Mouse (Mus musculus) forebrain, embryonic 13.5 days (tissue): Measurements from ENCODE around the gene Nedd8. TPM values are rescaled to one million over a fixed set of nuclear protein-coding genes. Genes with fewer than 3 reads are reported as not detected.

ENCODE experiments used
- ATAC-seq: fragments of 200-750 bp; cut with Nextera tagmentation; 2 replicates; pipeline ENCODE4 v1.8.0; 2017
- H3K27ac ChIP-seq: fragments of 300-500 bp; sonication (generic); 2 replicates; pipeline ENCODE4 v1.5.1; 2015; ENCODE audit warnings: inconsistent platforms, mild to moderate bottlenecking, moderate library complexity
- H3K27me3 ChIP-seq: fragments of 300-500 bp; sonication (generic); 2 replicates; pipeline ENCODE4 v1.6.1; 2015; ENCODE audit warnings: mild to moderate bottlenecking, inconsistent platforms
- H3K36me3 ChIP-seq: fragments of 300-500 bp; sonication (generic); 2 replicates; pipeline ENCODE4 v1.6.1; 2015; ENCODE audit warnings: mild to moderate bottlenecking, inconsistent platforms; ENCODE audit not compliant: poor library complexity, severe bottlenecking
- H3K4me1 ChIP-seq: fragments of 300-500 bp; sonication (generic); 2 replicates; pipeline ENCODE4 v1.6.1; 2015; ENCODE audit warnings: inconsistent platforms
- H3K4me2 ChIP-seq: fragments of 300-500 bp; sonication (generic); 2 replicates; pipeline ENCODE4 v1.6.1; 2015; ENCODE audit warnings: inconsistent platforms, mild to moderate bottlenecking, moderate library complexity
- H3K4me3 ChIP-seq: fragments of 300-500 bp; sonication (generic); 2 replicates; pipeline ENCODE4 v1.5.1; 2015; ENCODE audit warnings: mild to moderate bottlenecking, inconsistent platforms
- H3K9ac ChIP-seq: fragments of 300-500 bp; sonication (generic); 2 replicates; pipeline ENCODE4 v1.6.1; 2015; ENCODE audit warnings: mild to moderate bottlenecking, inconsistent platforms
- H3K9me3 ChIP-seq: fragments of 300-500 bp; sonication (generic); replicated peaks from 2 replicates; pipeline ENCODE4 v1.6.1; 2016; ENCODE audit warnings: inconsistent platforms
- WGBS: fragments of 180-500 bp; shearing (Covaris S2); methylation state at CpG from one replicate; pipeline ENCODE4 v1.1.7; 2015; 5-methylcytosine and 5-hydroxymethylcytosine counted together
- polyA plus RNA-seq: library from polyadenylated mRNA; unstranded; fragments of >200 nt; fragmentation: Nextera tagmentation; extraction: Ambion mirVana; gene quantifications from 2 replicates; pipeline ENCODE4 v1.2.1, GENCODE M21; 2015

The Nedd8 gene
- polyA plus RNA-seq = 665 and 692 TPM in 2 replicates

DNA sequence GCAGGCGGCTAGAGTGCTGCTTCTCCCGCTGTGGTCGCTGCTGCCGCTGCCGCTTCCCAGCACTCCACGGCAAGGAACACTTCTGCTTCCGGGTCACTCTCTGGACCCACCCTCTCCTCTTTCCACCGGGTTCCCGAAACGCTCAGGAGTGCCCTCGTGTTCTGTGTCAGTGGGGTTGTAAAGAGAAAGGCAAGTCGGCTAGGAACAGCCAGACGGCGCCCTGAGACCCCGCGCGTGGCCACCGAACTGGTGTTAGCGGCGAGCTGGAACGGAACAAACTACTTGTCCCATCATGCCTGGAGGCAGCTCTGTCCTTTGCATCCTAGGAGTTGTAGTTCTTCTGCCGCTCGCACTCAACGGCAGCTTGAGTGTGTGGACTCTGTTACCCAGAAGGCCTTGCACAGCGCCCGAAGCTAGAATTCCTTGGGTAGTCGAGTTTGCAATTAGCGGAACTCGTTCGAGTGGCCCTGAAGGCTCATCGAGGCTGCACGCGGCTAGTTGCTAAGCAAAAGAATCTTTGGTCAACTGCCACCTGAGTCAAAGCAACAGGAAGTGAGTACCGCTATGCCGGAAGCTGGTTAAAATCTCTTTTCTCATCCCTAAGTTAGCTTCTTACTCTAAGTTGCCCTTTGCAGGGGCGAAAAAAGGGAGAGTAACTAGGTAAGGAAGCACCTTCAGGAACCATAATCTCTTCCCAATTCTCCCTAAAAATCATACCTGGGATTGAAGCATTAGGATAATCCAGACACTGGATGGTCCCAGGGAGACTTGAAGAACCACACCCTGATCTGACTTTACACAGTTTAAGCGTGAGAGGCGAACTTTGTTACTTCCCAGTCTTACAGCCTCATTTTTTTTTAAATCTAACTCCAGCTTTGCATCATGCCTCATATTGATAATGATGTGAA is at the start of gene Nedd8, which contains the start of gene Gmpr2:
Gene Nedd8, minus strand, starts transcription at position 292 of the 908 bp plus-strand sequence.
Gene Gmpr2, plus strand, starts transcription at position 109 of the 908 bp plus-strand sequence.
- Histone ChIP-seq H3K27ac (peak within 1 kb of the TSS; percentile 75), H3K4me3 (peak within 1 kb of the TSS; percentile 77), H3K4me2 (peak within 1 kb of the TSS; percentile 96), H3K9ac (peak within 1 kb of the TSS; percentile 89), H3K27me3 (no peaks in the 10 kb centered on the region), H3K9me3 (no peaks in the 10 kb centered on the region), H3K36me3 (peaks cover 26% of the 10 kb centered on the region), H3K4me1 (peaks cover 22% of the 10 kb centered on the region)
- ATAC-seq = peak; percentile 99
- under 1% methylated on average over 38 of the region's 38 CpGs for WGBS

DNA sequence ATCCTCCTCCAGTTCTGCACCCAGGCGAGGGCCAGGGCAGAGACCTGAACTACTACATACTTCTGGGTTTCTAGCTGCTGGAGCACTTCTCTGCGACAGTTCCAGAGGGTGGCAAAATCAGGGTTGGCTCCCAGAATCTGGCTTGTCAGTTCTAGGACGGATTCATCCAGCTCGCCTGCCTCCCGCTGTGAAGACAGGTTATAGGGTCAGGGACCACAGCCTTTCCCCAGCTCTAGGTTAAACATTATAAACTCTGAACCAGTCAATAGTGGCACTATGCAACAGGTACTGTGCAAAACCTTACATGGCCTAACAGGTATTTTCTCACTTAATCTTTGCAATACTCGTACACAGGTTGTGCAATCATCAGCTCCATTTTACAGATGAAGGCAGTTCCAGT is 49.2 kb upstream of the Nedd8 start:
- peak overlapping the region; percentile 78 for H3K9ac ChIP-seq
- peak overlapping the region; percentile 81 for H3K4me3 ChIP-seq
- WGBS = 78% methylated on average over 6 of the region's 6 CpGs
- H3K27ac ChIP-seq = no peak overlapping the region
- no peaks in the 10 kb centered on the region for H3K9me3 ChIP-seq
- ATAC-seq = 0 out of 2 replicates have a peak, but pooled peaks have one; percentile 0
- H3K36me3 ChIP-seq = peaks cover 30% of the 10 kb centered on the region
- peak overlapping the region; percentile 72 for H3K4me2 ChIP-seq
- no peaks in the 10 kb centered on the region for H3K27me3 ChIP-seq
- peaks cover 12% of the 10 kb centered on the region; the same call in 1 of the 2 replicates for H3K4me1 ChIP-seq

DNA sequence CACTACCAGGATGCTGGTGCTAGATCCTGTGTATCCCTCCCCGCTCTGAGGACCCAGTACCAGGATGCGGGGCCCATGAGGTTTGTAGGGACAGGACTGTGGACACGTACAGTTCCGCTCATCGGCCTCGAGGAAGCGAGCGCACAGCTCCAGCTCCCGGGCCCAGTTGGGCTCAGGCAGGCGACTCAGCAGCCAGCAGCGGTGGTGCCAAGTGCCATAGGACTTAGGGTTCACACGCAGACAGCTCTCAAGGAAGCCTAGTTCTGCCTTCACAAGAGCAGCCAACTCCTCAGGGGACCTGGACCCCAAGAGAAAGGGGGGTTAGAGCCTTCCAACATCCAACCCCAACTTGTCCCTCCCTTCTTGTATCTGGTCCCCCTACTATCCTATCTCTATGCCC is 48.7 kb upstream of the Nedd8 start:
- Histone ChIP-seq H3K27me3 (no peaks in the 10 kb centered on the region), H3K4me3 (no peak overlapping the region), H3K9me3 (no peaks in the 10 kb centered on the region), H3K36me3 (peaks cover 30% of the 10 kb centered on the region), H3K4me2 (peak overlapping the region; percentile 72; the same call in 1 of the 2 replicates), H3K9ac (no peak overlapping the region; the same call in 1 of the 2 replicates), H3K27ac (no peak overlapping the region), H3K4me1 (peaks cover 12% of the 10 kb centered on the region; the same call in 1 of the 2 replicates)
- WGBS = 94% methylated on average over 12 of the region's 12 CpGs
- no peak for ATAC-seq

DNA sequence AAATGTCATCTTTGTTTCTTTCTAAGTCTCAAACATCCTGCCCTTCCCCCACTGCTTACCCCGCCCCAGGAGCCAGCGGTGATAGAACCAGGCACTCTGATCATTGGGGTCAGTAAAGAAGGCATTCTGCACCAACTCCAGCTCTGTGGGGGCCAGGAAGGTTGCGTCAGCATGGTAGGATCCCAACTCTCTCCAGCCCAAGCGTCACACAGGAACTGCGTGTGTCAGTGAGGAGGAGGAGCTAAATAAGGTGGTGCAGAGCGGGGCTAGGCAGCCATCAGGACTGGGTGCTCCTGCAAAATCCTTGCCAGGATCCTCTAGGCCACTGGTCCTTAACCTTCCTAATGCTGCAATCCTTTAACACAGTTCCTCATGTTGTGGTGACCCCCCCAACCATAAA is 47.8 kb upstream of the Nedd8 start:
- H3K9me3 ChIP-seq = no peaks in the 10 kb centered on the region
- peaks cover 30% of the 10 kb centered on the region for H3K36me3 ChIP-seq
- no peak overlapping the region for H3K4me2 ChIP-seq
- H3K4me1 ChIP-seq = peaks cover 12% of the 10 kb centered on the region; the same call in 1 of the 2 replicates
- 94% methylated on average over 6 of the region's 6 CpGs for WGBS
- H3K27ac ChIP-seq = no peak overlapping the region
- ATAC-seq = no peak
- 0 out of 2 replicates have a peak overlapping the region, but pooled peaks have one; percentile 16 for H3K9ac ChIP-seq
- no peaks in the 10 kb centered on the region for H3K27me3 ChIP-seq
- no peak overlapping the region for H3K4me3 ChIP-seq

DNA sequence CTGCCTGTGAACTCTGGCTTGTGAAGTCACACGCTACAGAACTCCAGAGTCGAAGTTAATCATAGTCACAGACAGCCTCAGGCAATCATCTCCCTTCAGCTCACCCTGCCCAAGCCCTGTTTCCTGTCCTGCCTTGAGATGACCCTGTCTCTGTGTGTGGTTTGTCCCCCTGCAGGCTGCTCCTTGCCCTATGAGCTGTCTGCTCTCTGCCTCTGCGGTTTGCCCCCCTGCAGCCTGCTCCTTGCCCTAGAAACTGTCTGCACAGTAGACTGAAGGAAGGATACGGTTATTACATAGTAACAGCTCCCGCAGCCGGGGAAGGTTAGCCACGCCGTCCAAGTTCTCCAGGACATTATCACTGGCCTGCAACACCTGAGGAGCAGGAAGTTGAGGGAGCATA is 45.0 kb upstream of the Nedd8 start:
- Histone ChIP-seq H3K4me2 (no peak overlapping the region), H3K9ac (no peak overlapping the region), H3K4me1 (peaks cover 12% of the 10 kb centered on the region; the same call in 1 of the 2 replicates), H3K36me3 (peaks cover 30% of the 10 kb centered on the region), H3K9me3 (no peaks in the 10 kb centered on the region), H3K27me3 (peaks cover 22% of the 10 kb centered on the region), H3K27ac (no peak overlapping the region), H3K4me3 (no peak overlapping the region)
- WGBS = 91% methylated on average over 8 of the region's 8 CpGs
- no peak for ATAC-seq

DNA sequence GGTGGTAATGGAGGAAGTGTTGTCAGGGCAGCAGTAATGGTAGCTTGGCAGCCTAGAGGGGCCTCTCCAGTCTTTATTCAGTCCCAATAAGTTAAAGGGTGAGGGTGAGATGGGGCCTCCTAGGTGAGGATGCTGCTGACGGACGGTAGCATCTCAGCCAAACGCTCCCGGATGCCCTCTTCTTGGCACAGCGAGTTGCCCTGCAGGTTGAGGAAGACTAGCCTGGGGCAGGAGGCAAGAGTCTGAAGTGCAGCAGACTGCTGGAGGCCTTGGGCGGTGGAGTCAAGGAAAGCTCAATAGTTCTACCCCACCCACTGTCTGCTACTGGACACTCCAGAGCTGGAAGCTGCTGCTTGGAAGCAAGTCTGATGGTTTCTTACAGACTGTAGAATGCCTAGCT is 44.3 kb upstream of the Nedd8 start:
- no peak overlapping the region for H3K9ac ChIP-seq
- no peak for ATAC-seq
- no peak overlapping the region for H3K4me3 ChIP-seq
- H3K4me2 ChIP-seq = no peak overlapping the region
- no peak overlapping the region for H3K27ac ChIP-seq
- no peaks in the 10 kb centered on the region for H3K9me3 ChIP-seq
- 93% methylated on average over 6 of the region's 6 CpGs for WGBS
- peaks cover 26% of the 10 kb centered on the region for H3K27me3 ChIP-seq
- peaks cover 30% of the 10 kb centered on the region for H3K36me3 ChIP-seq
- peaks cover 9% of the 10 kb centered on the region; the same call in 1 of the 2 replicates for H3K4me1 ChIP-seq

DNA sequence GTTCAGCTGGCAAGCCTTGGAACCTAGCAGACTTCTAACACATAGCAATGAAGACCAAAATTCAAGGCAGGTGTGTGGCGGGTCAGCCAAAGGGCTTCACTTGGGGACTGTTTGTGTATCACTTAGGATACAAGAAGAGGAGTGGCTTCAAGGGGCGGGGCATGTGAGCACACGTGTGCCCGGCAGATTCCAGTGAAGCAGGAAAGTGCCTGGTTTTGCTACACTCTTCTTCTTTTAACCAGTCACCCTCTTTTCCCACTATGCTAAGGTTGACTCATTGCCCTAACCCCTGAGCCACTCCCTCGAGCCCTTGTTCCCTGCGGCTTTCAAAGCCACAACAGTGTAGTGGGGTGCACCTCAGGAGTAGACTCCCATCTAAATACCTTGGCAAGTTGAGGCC is 43.0 kb upstream of the Nedd8 start:
- Histone ChIP-seq H3K9ac (no peak overlapping the region), H3K27ac (no peak overlapping the region), H3K4me2 (no peak overlapping the region), H3K27me3 (peaks cover 26% of the 10 kb centered on the region), H3K9me3 (no peaks in the 10 kb centered on the region), H3K36me3 (peaks cover 27% of the 10 kb centered on the region), H3K4me1 (no peaks in the 10 kb centered on the region), H3K4me3 (no peak overlapping the region)
- 48% methylated on average over 6 of the region's 6 CpGs for WGBS
- no peak for ATAC-seq

DNA sequence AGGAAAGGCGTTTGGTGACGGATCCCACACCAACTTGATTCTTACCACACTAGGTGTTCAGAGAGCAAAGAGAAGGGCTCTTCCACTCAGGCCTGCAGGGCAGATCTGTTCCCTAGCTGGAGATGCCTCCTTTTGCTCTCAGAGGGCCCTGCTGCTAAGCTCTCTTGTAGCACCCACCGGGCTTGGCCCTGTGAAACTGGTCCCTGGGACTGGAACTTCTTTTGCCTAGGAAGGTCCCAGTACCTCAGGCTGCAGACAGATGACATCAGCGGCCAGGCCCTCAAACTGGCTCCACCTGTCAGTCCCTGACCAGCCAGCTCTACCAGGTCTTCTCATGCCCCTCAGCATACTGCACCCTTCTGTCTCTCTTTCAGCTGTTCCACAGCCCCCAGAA is 41.8 kb upstream of the Nedd8 start, which contains the start of gene Tgm1:
Gene Tgm1, minus strand, starts transcription at position 198 of the 394 bp plus-strand sequence.
- Histone ChIP-seq H3K4me2 (no peak within 1 kb of the TSS; the same call in 1 of the 2 replicates), H3K9ac (no peak within 1 kb of the TSS)
- no peak for ATAC-seq

DNA sequence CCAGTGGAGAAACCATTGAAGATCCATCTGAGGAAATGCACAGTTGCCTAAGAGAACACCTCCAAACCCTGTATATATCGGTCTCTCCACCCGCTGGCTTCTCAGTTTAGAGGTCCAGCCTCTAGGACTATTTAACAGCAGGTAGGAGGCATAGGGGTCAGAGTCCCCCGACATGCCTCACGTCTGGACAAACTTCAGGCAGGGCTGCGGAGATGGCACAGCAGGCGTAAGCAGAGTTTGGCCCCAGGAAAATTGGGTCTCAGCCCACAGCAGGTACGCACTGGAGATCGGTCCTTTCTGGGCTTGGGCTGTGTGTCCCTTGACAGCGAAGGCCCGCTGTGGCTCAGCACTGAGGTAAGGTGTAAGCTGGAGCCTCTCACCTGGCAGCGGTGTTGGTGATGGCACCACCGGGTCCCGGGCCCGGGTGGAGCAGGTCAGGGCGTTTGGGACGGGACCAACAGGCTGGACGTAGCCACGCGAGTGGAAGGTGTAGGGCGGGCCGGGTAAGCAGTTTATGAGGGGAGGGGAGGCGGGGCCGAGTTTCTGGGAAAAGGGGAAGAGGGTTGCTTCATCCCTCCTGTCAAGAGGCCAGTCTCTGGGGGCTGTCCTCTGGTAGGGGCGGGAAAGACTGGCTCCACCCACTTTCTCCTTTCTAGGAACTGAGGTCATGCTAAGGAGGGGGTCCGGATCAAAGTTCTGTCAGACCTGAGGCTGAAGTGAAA is 41.2 kb upstream of the Nedd8 start:
- Histone ChIP-seq H3K9ac (no peak overlapping the region), H3K9me3 (no peaks in the 10 kb centered on the region), H3K27me3 (peaks cover 26% of the 10 kb centered on the region), H3K36me3 (peaks cover 13% of the 10 kb centered on the region), H3K4me2 (no peak overlapping the region; the same call in 1 of the 2 replicates), H3K4me1 (no peaks in the 10 kb centered on the region), H3K27ac (no peak overlapping the region), H3K4me3 (no peak overlapping the region)
- ATAC-seq = no peak
- 12% methylated on average over 24 of the region's 25 CpGs for WGBS

More for the DNA sequence above, 41.8 kb upstream of the Nedd8 start, which contains the start of gene Tgm1:
- H3K4me3 ChIP-seq = no peak within 1 kb of the TSS
- peaks cover 17% of the 10 kb centered on the region for H3K36me3 ChIP-seq
- H3K9me3 ChIP-seq = no peaks in the 10 kb centered on the region
- H3K27ac ChIP-seq = no peak within 1 kb of the TSS
- WGBS = 20% methylated on average over 4 of the region's 4 CpGs
- H3K27me3 ChIP-seq = peaks cover 26% of the 10 kb centered on the region
- no peaks in the 10 kb centered on the region for H3K4me1 ChIP-seq

DNA sequence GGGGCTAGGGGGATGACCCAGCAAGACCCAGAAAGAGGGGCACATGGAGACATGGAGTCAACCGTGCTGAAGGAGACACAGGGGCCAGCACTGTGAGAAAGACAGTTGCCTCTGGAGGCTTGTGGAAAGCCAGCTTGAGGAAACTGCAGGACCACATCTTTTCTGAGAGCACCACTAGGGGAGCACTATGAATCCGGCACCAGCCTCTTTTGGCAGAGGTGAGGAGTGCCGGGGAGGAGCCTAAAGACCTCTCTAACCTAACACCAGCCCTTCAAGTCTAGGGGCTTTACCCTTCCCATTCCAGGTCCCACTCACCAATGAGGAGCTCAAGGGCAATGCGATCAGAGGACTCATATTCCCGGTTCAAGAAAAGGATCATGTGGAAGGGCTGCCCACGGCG is 39.9 kb upstream of the Nedd8 start:
- Histone ChIP-seq H3K36me3 (peaks cover 1% of the 10 kb centered on the region; the same call in 1 of the 2 replicates), H3K4me1 (no peaks in the 10 kb centered on the region), H3K27me3 (peaks cover 26% of the 10 kb centered on the region), H3K27ac (no peak overlapping the region), H3K4me3 (no peak overlapping the region), H3K4me2 (no peak overlapping the region), H3K9me3 (no peaks in the 10 kb centered on the region), H3K9ac (no peak overlapping the region)
- 87% methylated on average over 7 of the region's 7 CpGs for WGBS
- no peak for ATAC-seq

DNA sequence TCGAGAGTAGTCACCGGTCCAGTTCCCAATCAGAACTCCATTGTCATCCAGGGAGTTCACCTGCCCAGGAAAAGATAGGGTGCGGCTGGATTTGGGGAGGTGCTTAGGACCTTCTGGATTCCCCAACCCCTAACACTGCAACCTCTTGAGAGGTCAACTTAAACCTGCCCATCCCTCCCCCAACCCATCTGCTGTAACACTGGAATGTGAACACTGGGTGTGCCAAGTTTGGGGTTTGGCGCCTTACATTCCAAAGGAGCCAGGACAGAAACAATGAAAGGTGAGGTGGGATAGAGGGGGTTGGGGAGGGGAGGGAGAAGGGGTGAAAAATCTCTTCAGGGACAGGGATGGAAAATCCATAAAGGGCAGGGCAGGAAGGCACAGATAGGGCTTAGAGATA is 37.6 kb upstream of the Nedd8 start:
- H3K4me1 ChIP-seq = no peaks in the 10 kb centered on the region
- no peaks in the 10 kb centered on the region for H3K36me3 ChIP-seq
- peaks cover 26% of the 10 kb centered on the region for H3K27me3 ChIP-seq
- WGBS = 83% methylated on average over 4 of the region's 4 CpGs
- no peak overlapping the region for H3K27ac ChIP-seq
- no peak overlapping the region for H3K4me2 ChIP-seq
- no peaks in the 10 kb centered on the region for H3K9me3 ChIP-seq
- H3K4me3 ChIP-seq = no peak overlapping the region
- no peak overlapping the region for H3K9ac ChIP-seq
- ATAC-seq = no peak

DNA sequence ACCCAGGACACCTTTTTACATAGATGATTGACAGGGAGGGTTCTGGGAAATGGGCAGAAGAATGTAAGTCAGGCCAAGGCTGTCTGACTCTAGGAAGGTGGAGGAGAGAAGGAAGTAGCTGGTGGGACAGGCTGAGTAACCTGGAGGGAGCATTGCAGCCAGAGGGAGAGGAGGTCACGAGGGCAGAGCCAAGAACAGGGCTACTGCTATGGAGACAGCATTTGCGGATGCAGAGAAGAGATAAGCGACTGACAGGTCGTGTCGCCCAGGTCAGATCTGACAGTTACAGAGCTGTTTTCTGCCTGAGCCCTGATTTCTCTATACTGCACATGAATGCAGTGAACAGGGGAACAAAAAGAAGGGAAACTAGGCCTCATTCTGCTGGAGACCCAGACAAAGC is 35.5 kb upstream of the Nedd8 start:
- 86% methylated on average over 5 of the region's 5 CpGs for WGBS

More for the DNA sequence above, 35.5 kb upstream of the Nedd8 start:
- Histone ChIP-seq H3K4me3 (no peak overlapping the region), H3K9me3 (no peaks in the 10 kb centered on the region), H3K4me1 (no peaks in the 10 kb centered on the region), H3K36me3 (no peaks in the 10 kb centered on the region), H3K4me2 (no peak overlapping the region), H3K27ac (no peak overlapping the region), H3K9ac (no peak overlapping the region), H3K27me3 (peaks cover 8% of the 10 kb centered on the region)
- no peak for ATAC-seq
